Mouse (Mus musculus): ENCODE data around the gene Pdia3. TPM values are rescaled to one million over a fixed set of nuclear protein-coding genes. Genes with fewer than 3 reads are reported as not detected.

Pdia3 gene
- polyA plus RNA-seq, 1 experiment from 2014 or later: 524 TPM

DNA sequence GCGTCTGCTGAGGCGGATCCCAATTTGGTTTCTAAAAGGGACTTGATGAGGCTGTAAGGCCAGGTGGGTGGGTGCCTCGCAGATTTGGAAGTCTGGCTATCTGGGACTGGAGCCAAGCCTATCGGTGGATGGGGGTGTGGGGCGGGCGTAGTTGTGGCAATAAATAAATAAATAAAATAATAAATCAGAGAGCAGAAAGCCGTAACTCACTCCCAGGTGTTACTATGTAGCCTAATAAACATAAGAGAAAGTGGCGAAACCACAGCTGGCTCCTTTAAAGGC lies 29.4 kb downstream of the Pdia3 start:
- Histone ChIP-seq H3K36me3 (peaks cover 18% of the 10 kb centered on the region), H3K27me3 (replicated peaks) (peaks cover 16% of the 10 kb centered on the region), H3K4me3 (peak overlapping the region; percentile 63), H3K4me2 (peak overlapping the region; percentile 99), H3K9ac (peak overlapping the region; percentile 77), H3K4me1 (peaks cover 23% of the 10 kb centered on the region), H3K9me3 (no peaks in the 10 kb centered on the region), H3K27ac (replicated peaks) (no peak overlapping the region)
- ATAC-seq (ENCODE audit: extremely low read depth, insufficient number of reproducible peaks, low FRiP score, low TSS enrichment): no peak
- 23% methylated on average over 8 of the region's 8 CpGs for WGBS

DNA sequence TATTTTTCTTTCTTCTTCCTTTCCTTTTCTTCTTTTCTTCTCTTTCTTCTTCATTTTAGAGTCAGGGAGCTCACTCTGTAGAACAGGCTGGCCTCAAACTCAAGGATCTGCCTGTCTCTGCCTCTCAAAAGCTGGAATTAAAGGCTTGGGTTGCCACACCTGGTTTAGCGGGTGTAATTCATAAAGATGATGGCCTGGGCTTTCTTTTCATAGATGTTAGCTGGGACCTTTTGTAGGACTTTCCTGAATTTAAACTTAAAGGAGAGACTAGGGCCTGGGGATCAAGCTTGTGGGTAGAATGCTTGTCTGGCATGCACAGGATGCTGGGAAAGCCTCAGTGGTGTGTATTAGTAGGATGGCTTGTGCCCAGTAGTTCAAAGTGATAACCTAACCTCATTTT lies 30.6 kb downstream of the Pdia3 start, which contains the start of gene Ell3:
Gene Ell3 (minus strand): TSS at position 101 of the 400 bp plus-strand sequence.
- no peaks in the 10 kb centered on the region for H3K9me3 ChIP-seq
- WGBS: 78% methylated on average over 1 of the region's 1 CpGs
- H3K4me2 ChIP-seq: peak within 1 kb of the TSS; percentile 99
- H3K36me3 ChIP-seq: peaks cover 6% of the 10 kb centered on the region
- peak within 1 kb of the TSS; percentile 63 for H3K4me3 ChIP-seq
- no peak for ATAC-seq (ENCODE audit: extremely low read depth, insufficient number of reproducible peaks, low FRiP score, low TSS enrichment)
- peaks cover 16% of the 10 kb centered on the region for H3K27me3 ChIP-seq (replicated peaks)
- H3K4me1 ChIP-seq: peaks cover 25% of the 10 kb centered on the region
- H3K9ac ChIP-seq: peak within 1 kb of the TSS; percentile 77; the same call in 1 of the 2 replicates
- H3K27ac ChIP-seq (replicated peaks): no peak within 1 kb of the TSS

DNA sequence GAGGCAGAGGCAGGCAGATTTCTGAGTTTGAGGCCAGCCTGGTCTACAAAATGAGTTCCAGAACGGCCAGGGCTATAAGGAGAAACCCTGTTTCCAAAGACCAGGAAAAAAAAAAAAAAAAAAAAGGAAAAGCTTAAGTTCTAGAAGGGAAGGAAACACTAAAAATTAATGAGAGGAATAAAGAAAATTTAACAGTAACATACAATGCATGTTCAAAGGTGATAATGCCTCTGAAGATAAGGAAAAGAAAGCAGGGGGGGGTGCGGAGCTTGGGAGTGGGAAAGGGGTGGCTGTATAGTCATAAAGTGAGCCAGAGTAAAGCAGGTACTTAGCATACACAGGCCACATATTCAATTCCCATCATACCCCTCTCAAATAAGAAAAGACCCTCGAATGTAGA lies 31.5 kb downstream of the Pdia3 start:
- WGBS: 73% methylated on average over 3 of the region's 3 CpGs
- Histone ChIP-seq H3K4me1 (peaks cover 25% of the 10 kb centered on the region), H3K36me3 (no peaks in the 10 kb centered on the region), H3K9me3 (no peaks in the 10 kb centered on the region), H3K27ac (replicated peaks) (no peak overlapping the region), H3K4me2 (no peak overlapping the region), H3K4me3 (no peak overlapping the region), H3K9ac (no peak overlapping the region), H3K27me3 (replicated peaks) (peaks cover 16% of the 10 kb centered on the region)
- no peak for ATAC-seq (ENCODE audit: extremely low read depth, insufficient number of reproducible peaks, low FRiP score, low TSS enrichment)

DNA sequence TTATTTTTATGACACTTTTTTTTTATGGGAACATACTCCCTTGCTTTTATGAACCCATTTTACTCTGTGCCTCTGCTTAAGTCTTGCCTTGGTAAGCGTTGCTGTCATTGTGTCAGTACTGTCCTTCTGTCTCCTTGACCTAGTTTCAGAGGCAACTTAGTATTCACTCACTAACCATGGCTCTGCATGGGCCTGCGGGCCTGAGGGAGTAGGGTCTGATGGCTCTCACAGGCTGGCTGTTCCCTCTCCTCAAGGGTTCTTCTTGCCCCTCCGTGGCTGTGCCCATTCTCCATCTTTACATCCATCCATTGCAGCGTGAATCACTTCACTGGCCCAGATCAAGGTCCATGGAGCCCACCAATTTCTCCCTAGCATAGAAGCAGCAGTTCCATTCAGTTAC lies 32.9 kb downstream of the Pdia3 start:
- Histone ChIP-seq H3K4me2 (no peak overlapping the region), H3K4me3 (no peak overlapping the region), H3K9ac (no peak overlapping the region), H3K4me1 (peaks cover 36% of the 10 kb centered on the region), H3K27me3 (replicated peaks) (peaks cover 7% of the 10 kb centered on the region), H3K36me3 (peaks cover 10% of the 10 kb centered on the region), H3K9me3 (no peaks in the 10 kb centered on the region), H3K27ac (replicated peaks) (no peak overlapping the region)
- 75% methylated on average over 4 of the region's 4 CpGs for WGBS
- no peak for ATAC-seq (ENCODE audit: extremely low read depth, insufficient number of reproducible peaks, low FRiP score, low TSS enrichment)

DNA sequence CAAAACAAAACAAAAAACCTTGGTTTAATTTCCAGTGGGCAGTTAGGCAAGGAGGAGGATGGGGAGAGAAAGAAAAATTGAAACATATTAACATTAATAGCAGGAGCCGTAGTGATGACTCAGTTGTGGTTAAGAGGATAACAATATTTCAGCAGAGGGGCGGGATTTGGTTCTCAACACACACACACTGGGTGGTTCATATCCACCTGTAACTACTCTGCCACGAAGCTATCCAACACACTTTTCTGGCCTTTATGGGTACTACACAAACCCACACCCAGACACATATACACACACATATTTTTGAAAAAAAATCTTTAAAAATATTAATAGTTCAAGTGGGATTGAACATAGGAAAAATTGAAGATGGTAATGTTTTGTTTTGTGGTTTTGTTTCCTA lies 33.4 kb downstream of the Pdia3 start:
- no peak for ATAC-seq (ENCODE audit: extremely low read depth, insufficient number of reproducible peaks, low FRiP score, low TSS enrichment)
- Histone ChIP-seq H3K9ac (no peak overlapping the region), H3K4me2 (no peak overlapping the region), H3K4me3 (no peak overlapping the region), H3K27ac (replicated peaks) (no peak overlapping the region), H3K4me1 (peaks cover 34% of the 10 kb centered on the region), H3K9me3 (no peaks in the 10 kb centered on the region), H3K27me3 (replicated peaks) (0 out of 2 replicates have a peak, but pooled peaks cover 4% of the 10 kb centered on the region), H3K36me3 (peaks cover 12% of the 10 kb centered on the region)
- WGBS: 72% methylated on average over 3 of the region's 3 CpGs

DNA sequence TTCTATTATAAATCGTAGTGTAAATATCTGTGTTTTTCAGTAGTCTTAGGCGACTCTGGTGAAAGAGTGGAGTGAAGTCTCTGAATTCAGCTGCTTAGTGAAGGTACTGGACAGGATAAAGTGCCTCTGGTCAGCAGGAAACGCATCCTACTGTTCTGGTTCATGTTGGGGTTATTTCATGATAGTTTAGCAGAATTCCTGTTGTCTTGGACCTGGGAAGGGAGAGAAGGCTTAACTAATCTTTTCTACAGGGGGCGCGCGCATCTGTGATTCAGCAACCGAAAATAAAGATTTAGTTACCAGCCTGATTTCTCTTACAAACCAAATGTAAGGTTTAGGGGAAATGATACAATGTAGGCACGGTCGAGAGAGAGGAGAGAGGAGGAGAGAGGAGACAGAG lies 34.6 kb downstream of the Pdia3 start:
- peak overlapping the region; percentile 77 for H3K4me2 ChIP-seq
- peaks cover 23% of the 10 kb centered on the region for H3K36me3 ChIP-seq
- WGBS: 12% methylated on average over 9 of the region's 9 CpGs
- peak overlapping the region; percentile 88 for H3K4me3 ChIP-seq
- no peaks in the 10 kb centered on the region for H3K9me3 ChIP-seq
- H3K27me3 ChIP-seq (replicated peaks): no peaks in the 10 kb centered on the region
- peak overlapping the region; percentile 82 for H3K9ac ChIP-seq
- ATAC-seq (ENCODE audit: extremely low read depth, insufficient number of reproducible peaks, low FRiP score, low TSS enrichment): no peak
- peak overlapping the region; percentile 96 for H3K27ac ChIP-seq (replicated peaks)
- H3K4me1 ChIP-seq: peaks cover 34% of the 10 kb centered on the region

DNA sequence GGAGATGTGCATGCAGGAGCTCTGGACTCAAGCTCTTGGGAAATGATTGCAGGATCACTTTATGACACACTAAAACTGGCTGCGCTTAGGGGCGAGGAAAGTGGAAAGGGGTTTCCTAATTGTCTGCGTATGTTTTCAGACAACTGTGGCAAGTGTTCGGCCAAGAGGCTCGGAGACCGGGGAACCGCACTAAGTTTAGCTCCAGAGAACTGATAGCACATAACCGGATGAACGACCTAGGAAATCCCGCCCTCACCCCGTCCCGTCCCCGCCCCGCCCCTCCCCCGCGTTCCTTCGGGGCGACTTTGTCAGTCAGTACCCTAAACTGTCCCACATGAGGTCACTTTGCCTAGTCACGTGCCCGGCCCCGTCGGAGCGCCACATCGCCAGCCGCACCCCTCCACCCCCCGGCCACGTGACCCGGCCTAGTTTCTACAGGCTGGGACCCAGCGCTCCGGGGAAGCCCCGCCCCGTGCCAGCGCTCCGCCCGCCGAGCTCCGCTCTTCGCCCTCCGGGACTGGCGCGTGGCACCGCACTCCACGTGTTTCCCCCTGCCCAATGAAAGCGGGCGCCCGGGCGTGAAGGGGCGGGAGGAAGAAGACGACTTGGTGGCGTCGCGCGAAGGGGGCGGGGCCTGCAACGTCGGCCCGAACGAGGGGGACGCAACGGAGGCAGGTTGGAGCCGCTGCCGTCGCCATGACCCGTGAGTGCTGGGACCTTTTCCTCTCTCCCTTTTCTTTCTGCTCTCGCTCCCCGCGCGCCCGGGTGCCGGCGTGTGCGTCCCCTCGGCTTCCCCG lies 35.4 kb downstream of the Pdia3 start, which contains the start of gene Serf2:
Gene Serf2 (plus strand): TSS at position 457 of the 797 bp plus-strand sequence.
- under 1% methylated on average over 73 of the region's 74 CpGs for WGBS
- Histone ChIP-seq H3K9ac (peak within 1 kb of the TSS; percentile 100), H3K4me1 (peaks cover 41% of the 10 kb centered on the region), H3K4me2 (peak within 1 kb of the TSS; percentile 95), H3K36me3 (peaks cover 31% of the 10 kb centered on the region), H3K4me3 (peak within 1 kb of the TSS; percentile 88), H3K27me3 (replicated peaks) (no peaks in the 10 kb centered on the region), H3K9me3 (no peaks in the 10 kb centered on the region), H3K27ac (replicated peaks) (peak within 1 kb of the TSS; percentile 99)
- peak; percentile 98 for ATAC-seq (ENCODE audit: extremely low read depth, insufficient number of reproducible peaks, low FRiP score, low TSS enrichment)

DNA sequence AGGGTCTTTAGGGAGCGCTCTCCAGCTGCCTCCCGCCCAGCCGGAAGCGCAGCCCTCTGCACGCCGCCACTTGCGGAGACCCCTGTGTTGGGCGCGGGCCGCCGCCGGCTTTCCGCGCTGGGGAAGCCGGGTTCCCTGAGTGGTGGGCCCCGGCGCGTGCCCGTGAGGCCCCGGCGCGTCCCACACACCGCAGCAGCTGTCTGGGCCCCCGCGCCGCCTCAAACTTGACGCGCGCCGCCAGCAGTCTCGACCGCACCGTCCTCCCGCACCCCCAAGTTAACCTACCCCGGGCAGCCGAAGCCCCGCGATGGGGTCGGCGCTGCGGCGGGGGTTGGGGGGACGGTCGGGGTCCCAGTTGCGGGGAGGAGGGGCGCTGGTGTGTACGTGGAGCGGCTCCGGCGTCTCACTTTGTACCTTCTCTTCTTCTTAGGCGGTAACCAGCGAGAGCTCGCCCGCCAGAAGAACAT lies 36.0 kb downstream of the Pdia3 start:
- H3K9me3 ChIP-seq: no peaks in the 10 kb centered on the region
- peaks cover 44% of the 10 kb centered on the region for H3K4me1 ChIP-seq
- peak overlapping the region; percentile 99 for H3K27ac ChIP-seq (replicated peaks)
- under 1% methylated on average over 54 of the region's 54 CpGs for WGBS
- peaks cover 37% of the 10 kb centered on the region for H3K36me3 ChIP-seq
- peak; percentile 16 for ATAC-seq (ENCODE audit: extremely low read depth, insufficient number of reproducible peaks, low FRiP score, low TSS enrichment)
- peak overlapping the region; percentile 88 for H3K4me3 ChIP-seq
- H3K4me2 ChIP-seq: peak overlapping the region; percentile 95
- H3K9ac ChIP-seq: peak overlapping the region; percentile 100
- H3K27me3 ChIP-seq (replicated peaks): no peaks in the 10 kb centered on the region

DNA sequence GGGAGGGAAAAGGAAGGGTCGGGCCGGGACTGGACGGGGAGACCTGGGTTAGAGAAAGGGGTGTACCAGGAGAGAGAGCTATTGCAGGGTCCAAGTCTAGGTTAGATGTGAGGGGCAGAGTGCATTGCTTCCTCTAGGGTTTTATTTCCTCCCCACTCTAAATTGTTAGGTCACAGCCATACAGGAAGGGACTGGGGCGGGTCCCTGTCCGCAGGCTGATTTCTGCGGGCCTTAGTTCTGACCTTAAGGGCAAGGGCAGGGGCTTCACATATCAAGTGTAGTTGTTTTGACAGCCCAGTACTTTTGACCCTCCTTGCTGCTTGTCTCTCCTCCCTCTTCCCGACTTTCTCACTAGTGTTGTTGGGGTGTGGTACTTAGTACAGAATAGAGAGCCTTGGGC lies 36.5 kb downstream of the Pdia3 start:
- peak overlapping the region; percentile 99 for H3K27ac ChIP-seq (replicated peaks)
- H3K4me2 ChIP-seq: peak overlapping the region; percentile 95
- H3K36me3 ChIP-seq: peaks cover 43% of the 10 kb centered on the region
- no peak for ATAC-seq (ENCODE audit: extremely low read depth, insufficient number of reproducible peaks, low FRiP score, low TSS enrichment)
- 2% methylated on average over 7 of the region's 7 CpGs for WGBS
- no peaks in the 10 kb centered on the region for H3K9me3 ChIP-seq
- peak overlapping the region; percentile 88 for H3K4me3 ChIP-seq
- H3K4me1 ChIP-seq: peaks cover 44% of the 10 kb centered on the region
- no peaks in the 10 kb centered on the region for H3K27me3 ChIP-seq (replicated peaks)
- peak overlapping the region; percentile 100 for H3K9ac ChIP-seq

DNA sequence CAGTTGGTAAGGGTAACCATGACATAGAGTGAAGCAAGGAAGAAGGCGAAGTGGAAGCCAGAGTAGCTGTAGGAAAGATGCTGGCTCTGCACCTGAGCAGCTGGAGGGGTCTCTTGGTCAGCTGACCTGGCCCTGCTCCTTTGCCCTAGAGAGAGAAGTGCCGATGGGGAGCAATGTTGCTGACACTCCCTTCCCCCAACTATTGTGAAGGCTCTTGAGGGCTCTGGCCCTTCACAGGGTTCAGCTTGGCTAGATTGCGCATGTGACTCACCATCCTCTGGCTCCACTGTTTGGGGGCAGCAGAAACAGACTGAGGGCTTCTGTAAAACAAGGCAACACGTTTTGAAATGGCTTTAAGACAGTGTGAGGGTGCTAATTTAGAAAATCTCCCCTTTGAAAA lies 38.8 kb downstream of the Pdia3 start:
- 57% methylated on average over 4 of the region's 4 CpGs for WGBS
- peak overlapping the region; percentile 84 for H3K27ac ChIP-seq (replicated peaks)
- H3K36me3 ChIP-seq: peaks cover 45% of the 10 kb centered on the region
- H3K4me2 ChIP-seq: peak overlapping the region; percentile 48
- H3K4me3 ChIP-seq: peak overlapping the region; percentile 19; the same call in 1 of the 2 replicates
- no peaks in the 10 kb centered on the region for H3K9me3 ChIP-seq
- H3K9ac ChIP-seq: peak overlapping the region; percentile 64
- peaks cover 51% of the 10 kb centered on the region for H3K4me1 ChIP-seq
- no peaks in the 10 kb centered on the region for H3K27me3 ChIP-seq (replicated peaks)
- no peak for ATAC-seq (ENCODE audit: extremely low read depth, insufficient number of reproducible peaks, low FRiP score, low TSS enrichment)

DNA sequence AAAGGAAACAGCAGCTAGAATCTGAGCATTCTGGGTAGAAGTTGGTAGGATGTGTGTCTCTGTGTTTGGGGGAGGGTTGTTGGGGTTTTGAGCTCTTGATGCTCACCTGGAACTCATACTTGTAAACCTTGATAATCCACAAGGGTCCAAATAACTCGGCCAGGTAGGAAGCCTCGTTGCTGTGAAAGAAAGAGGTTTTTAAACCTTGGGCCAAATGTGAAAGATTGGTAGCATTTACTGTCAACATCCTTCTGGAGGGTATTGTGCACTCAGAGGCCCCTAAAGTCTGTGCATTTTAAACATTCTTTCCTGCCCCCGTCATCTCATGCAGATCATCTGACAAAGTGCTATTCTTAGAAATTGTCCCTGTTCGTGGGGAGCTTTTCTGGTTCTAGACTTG lies 39.4 kb downstream of the Pdia3 start, which contains the start of gene Hypk:
Gene Hypk (plus strand): TSS at position 301 of the 400 bp plus-strand sequence.
- H3K27ac ChIP-seq (replicated peaks): peak within 1 kb of the TSS; percentile 84
- peaks cover 45% of the 10 kb centered on the region for H3K36me3 ChIP-seq
- H3K4me2 ChIP-seq: peak within 1 kb of the TSS; percentile 48
- WGBS: 51% methylated on average over 4 of the region's 4 CpGs
- H3K9me3 ChIP-seq: no peaks in the 10 kb centered on the region
- no peaks in the 10 kb centered on the region for H3K27me3 ChIP-seq (replicated peaks)
- H3K4me3 ChIP-seq: peak within 1 kb of the TSS; percentile 19; the same call in 1 of the 2 replicates
- H3K9ac ChIP-seq: peak within 1 kb of the TSS; percentile 64
- peaks cover 51% of the 10 kb centered on the region for H3K4me1 ChIP-seq
- ATAC-seq (ENCODE audit: extremely low read depth, insufficient number of reproducible peaks, low FRiP score, low TSS enrichment): no peak

Measured in heart, embryonic 13.5 days (tissue).